Comparison of ENCODE assay signal across 7 mouse cellular contexts in genomic region chr3:96219661-96220130, GRCm38 (mm10). TPM values are rescaled to one million over a fixed set of nuclear protein-coding genes. Genes with fewer than 3 reads are reported as not detected.
DNase-seq lines count a peak whose midpoint lies in the region; ATAC-seq and TF ChIP-seq lines count a peak whose summit lies in the region.

Bola1 (minus strand) TSS chr3:96219709.
Hist2h2ab (plus strand) TSS chr3:96219865.

- no peaks in the 10 kb centered on the region for H3K9me3 ChIP-seq in embryonic facial prominence, embryonic 11.5 days (replicated peaks; ENCODE audit: control insufficient read depth, low read length)
- H3K9me3 ChIP-seq in intestine, postnatal 0 days (ENCODE audit: control insufficient read depth), result no peaks in the 10 kb centered on the region
- H3K9me3 ChIP-seq in midbrain, embryonic 10.5 days (replicated peaks), result no peaks in the 10 kb centered on the region

- peaks cover 8% of the 10 kb centered on the region for H3K4me1 ChIP-seq in embryonic facial prominence, embryonic 11.5 days (ENCODE audit: control insufficient read depth, insufficient read depth, low read length)
- H3K4me1 ChIP-seq in intestine, postnatal 0 days (replicated peaks; ENCODE audit: control insufficient read depth, insufficient read depth, low read length), result peaks cover 3% of the 10 kb centered on the region; the same call in 1 of the 2 replicates
- peaks cover 56% of the 10 kb centered on the region for H3K4me1 ChIP-seq in midbrain, embryonic 10.5 days

- peak within 1 kb of the TSS; percentile 78 for H3K4me2 ChIP-seq in embryonic facial prominence, embryonic 11.5 days (ENCODE audit: low read depth, low read length)
- H3K4me2 ChIP-seq in intestine, postnatal 0 days (replicated peaks; ENCODE audit: low read depth), result peak within 1 kb of the TSS; percentile 76

- H3K4me3 ChIP-seq in embryonic facial prominence, embryonic 11.5 days (ENCODE audit: low read depth, low read length), result peak within 1 kb of the TSS; percentile 62
- H3K4me3 ChIP-seq in intestine, postnatal 0 days (ENCODE audit: low read depth, low read length), result peak within 1 kb of the TSS; percentile 59
- H3K4me3 ChIP-seq in midbrain, embryonic 10.5 days, result peak within 1 kb of the TSS; percentile 64

- intact Hi-C loops in left cerebral cortex, postnatal 36 days (cut with DNase I), result loop anchor here (2.0 to 5.0 kb wide), 3 partner anchors 25 to 152 kb away; partner anchors contain the start of genes Hist2h2aa1 and Hist2h4

- DNase-seq in adrenal gland, postnatal 14 days, result peak; percentile 81
- DNase-seq in embryonic facial prominence, embryonic 11.5 days (ENCODE audit: low spot score), result peak; percentile 88
- peak; percentile 84 to 86 for DNase-seq in left cerebral cortex, postnatal 36 days (ENCODE audit: low spot score in 2 of 2)
- peak; percentile 79 for DNase-seq in midbrain, embryonic 10.5 days (ENCODE audit: low spot score)
- peak; percentile 90 for DNase-seq in skeletal muscle tissue, adult 2 months (ENCODE audit: low read depth, low spot score)

- no peaks in the 10 kb centered on the region for H3K36me3 ChIP-seq in embryonic facial prominence, embryonic 11.5 days (replicated peaks; ENCODE audit: control insufficient read depth, insufficient read depth, low read depth, low read length)
- H3K36me3 ChIP-seq in intestine, postnatal 0 days (ENCODE audit: control insufficient read depth, insufficient read depth), result no peaks in the 10 kb centered on the region
- no peaks in the 10 kb centered on the region for H3K36me3 ChIP-seq in midbrain, embryonic 10.5 days

- WGBS in embryonic facial prominence, embryonic 11.5 days, result under 1% methylated on average over 37 of the region's 37 CpGs
- 1% methylated on average over 37 of the region's 37 CpGs for WGBS in intestine, postnatal 0 days
- 0% methylated on average over 37 of the region's 37 CpGs for WGBS in midbrain, embryonic 10.5 days

- no peaks in the 10 kb centered on the region for H3K27me3 ChIP-seq in embryonic facial prominence, embryonic 11.5 days (ENCODE audit: control insufficient read depth, insufficient read depth, low read length)
- H3K27me3 ChIP-seq in intestine, postnatal 0 days (replicated peaks; ENCODE audit: control insufficient read depth, insufficient read depth, low read length), result no peaks in the 10 kb centered on the region
- 0 out of 2 replicates have a peak, but pooled peaks cover 4% of the 10 kb centered on the region for H3K27me3 ChIP-seq in midbrain, embryonic 10.5 days (ENCODE audit: low read depth, poor library complexity, severe bottlenecking)

- ATAC-seq in embryonic facial prominence, embryonic 11.5 days (replicated peaks; ENCODE audit: insufficient number of reproducible peaks, low FRiP score, low TSS enrichment, low read depth), result peak; percentile 76
- ATAC-seq in granulocyte monocyte progenitor cell, adult 5-6 weeks (replicated peaks; ENCODE audit: poor library complexity, severe bottlenecking), result peak; percentile 52
- ATAC-seq in intestine, postnatal 0 days, result peak; percentile 79

- TF ChIP-seq CTCF in intestine, postnatal 0 days (IDR thresholded peaks at IDR 0.05; ENCODE audit: low read depth), result no peak

- peak within 1 kb of the TSS; percentile 99 for H3K27ac ChIP-seq in embryonic facial prominence, embryonic 11.5 days (replicated peaks; ENCODE audit: low read depth, low read length)
- peak within 1 kb of the TSS; percentile 92 for H3K27ac ChIP-seq in intestine, postnatal 0 days (ENCODE audit: low read depth, low read length)
- peak within 1 kb of the TSS; percentile 97 for H3K27ac ChIP-seq in midbrain, embryonic 10.5 days (replicated peaks)

- peak within 1 kb of the TSS; percentile 93 for H3K9ac ChIP-seq in embryonic facial prominence, embryonic 11.5 days (replicated peaks; ENCODE audit: low read length)
- H3K9ac ChIP-seq in intestine, postnatal 0 days (ENCODE audit: low read depth, low read length), result peak within 1 kb of the TSS; percentile 70

RNA-seq across cellular contexts. Expression of gene Bola1, which starts in this region (rescaled TPM):
- 33.1 and 33.2 TPM in 2 replicates for total RNA-seq in adrenal gland, postnatal 14 days (2021)
- 59.4 and 61.9 TPM in 2 replicates for polyA plus RNA-seq in embryonic facial prominence, embryonic 11.5 days (2014; fragmentation: Nextera tagmentation; extraction: Ambion mirVana)
- 9.4 and 44.0 TPM in 2 replicates for total RNA-seq in granulocyte monocyte progenitor cell, adult 5-6 weeks (2014; fragmentation: Nextera tagmentation)
- total RNA-seq in granulocyte monocyte progenitor cell, adult 5-6 weeks (2017), result 45.3 and 56.0 TPM in 2 replicates
- polyA plus RNA-seq in intestine, postnatal 0 days (2015; fragmentation: Nextera tagmentation; extraction: Ambion mirVana), result 56.4 and 60.7 TPM in 2 replicates
- 10 to 100 TPM; 13.3 to 19.4 TPM for total RNA-seq in left cerebral cortex, postnatal 36 days (2021)
- 86.7 and 92.8 TPM in 2 replicates for polyA plus RNA-seq in midbrain, embryonic 10.5 days (2016; fragmentation: Nextera tagmentation; extraction: Ambion mirVana)

RNA-seq across cellular contexts. Expression of gene Hist2h2ab, which starts in this region (rescaled TPM):
- total RNA-seq in adrenal gland, postnatal 14 days (2021), result 14.3 and 17.6 TPM in 2 replicates
- 1.5 TPM in 1 of 2 replicates, not detected in the other for polyA plus RNA-seq in embryonic facial prominence, embryonic 11.5 days (2014; fragmentation: Nextera tagmentation; extraction: Ambion mirVana)
- 2.9 and 4.4 TPM in 2 replicates for total RNA-seq in granulocyte monocyte progenitor cell, adult 5-6 weeks (2014; fragmentation: Nextera tagmentation)
- total RNA-seq in granulocyte monocyte progenitor cell, adult 5-6 weeks (2017), result 239 TPM in 2 replicates
- polyA plus RNA-seq in intestine, postnatal 0 days (2015; fragmentation: Nextera tagmentation; extraction: Ambion mirVana), result 0.42 TPM in 1 of 2 replicates, not detected in the other
- total RNA-seq in left cerebral cortex, postnatal 36 days (2021), result 10 to 100 TPM in 1 of 2 experiments, 1 to 10 TPM in 1; 10.0 to 11.1 TPM
- polyA plus RNA-seq in midbrain, embryonic 10.5 days (2016; fragmentation: Nextera tagmentation; extraction: Ambion mirVana), result 0.98 TPM in 1 of 2 replicates, not detected in the other

Comparison
In these comparisons a context has a peak if more than half of its experiments do, and no peak if none do; other contexts are left out.
1. Peak in every context shown above with its lines: DNase-seq, ATAC-seq, H3K4me3 ChIP-seq and H3K27ac ChIP-seq.